Mouse (Mus musculus): ENCODE measurements around the gene Atg13. TPM values are rescaled to one million over a fixed set of nuclear protein-coding genes. Genes with fewer than 3 reads are reported as not detected.
A peak's percentile ranks its signal among the peaks of the same experiment; 100 is the strongest.

Gene Atg13
- total RNA-seq, 1 experiment, result 18.7 TPM

DNA sequence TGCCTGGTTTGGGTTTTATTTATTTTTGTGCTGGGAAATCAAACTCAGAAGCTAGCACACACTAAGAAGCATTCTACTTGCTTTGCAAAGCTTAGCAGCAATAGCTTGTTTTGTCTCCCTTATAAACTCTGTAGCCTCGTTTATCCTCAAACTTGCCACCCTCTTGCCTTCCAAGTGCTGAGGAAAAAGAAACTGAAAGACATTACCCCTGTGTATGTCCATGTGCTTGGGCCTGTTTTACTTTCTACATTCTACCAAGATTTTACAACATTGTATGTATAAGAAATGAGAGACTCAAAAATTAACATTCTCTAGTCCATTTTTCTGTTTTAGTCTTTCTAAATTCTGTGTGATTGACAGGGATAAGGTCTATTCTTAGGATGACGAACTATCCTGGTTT lies 14.3 kb upstream of the Atg13 start:
- no peak overlapping the region for H3K27ac ChIP-seq (ENCODE audit: insufficient read depth, low read depth, low read length, poor library complexity, severe bottlenecking)
- no peak for DNase-seq (ENCODE audit: low read depth, low spot score)
- no peaks in the 10 kb centered on the region for H3K9me3 ChIP-seq (ENCODE audit: control insufficient read depth, insufficient read depth, low read depth, low read length)
- H3K9ac ChIP-seq (ENCODE audit: insufficient read depth, low read depth, low read length, poor library complexity, severe bottlenecking), result no peak overlapping the region
- no peaks in the 10 kb centered on the region for H3K4me1 ChIP-seq (ENCODE audit: control insufficient read depth in 2 of 2, insufficient read depth in 2 of 2, low read length in 2 of 2, poor library complexity in 1 of 2)
- no peak overlapping the region for H3K4me3 ChIP-seq (ENCODE audit: insufficient read depth in 1 of 2, low read depth in 1 of 2, low read length in 2 of 2, poor library complexity in 1 of 2, severe bottlenecking in 1 of 2)
- H3K36me3 ChIP-seq (ENCODE audit: control insufficient read depth, insufficient read depth, low read length, poor library complexity, severe bottlenecking), result peaks cover 5% of the 10 kb centered on the region
- no peak for TF ChIP-seq CHD2 (IDR thresholded peaks at IDR 0.05; ENCODE audit: low read depth, low read length)
- no peak for TF ChIP-seq ZNF384 (IDR thresholded peaks at IDR 0.05; ENCODE audit: low read depth, low read length)
- no peak for TF ChIP-seq ZC3H11A (IDR thresholded peaks at IDR 0.05; ENCODE audit: borderline replicate concordance, low read depth, low read length)
- TF ChIP-seq HCFC1 (IDR thresholded peaks at IDR 0.05; ENCODE audit: borderline replicate concordance, insufficient read depth, low read length), result no peak
- TF ChIP-seq MAFK (IDR thresholded peaks at IDR 0.05; ENCODE audit: insufficient read depth, low read depth, low read length), result no peak
- in situ Hi-C loops (cut with MboI; ENCODE audit: low sequenced_read_pairs in 2 of 2, unreplicated experiment in 2 of 2), result no loop called here

DNA sequence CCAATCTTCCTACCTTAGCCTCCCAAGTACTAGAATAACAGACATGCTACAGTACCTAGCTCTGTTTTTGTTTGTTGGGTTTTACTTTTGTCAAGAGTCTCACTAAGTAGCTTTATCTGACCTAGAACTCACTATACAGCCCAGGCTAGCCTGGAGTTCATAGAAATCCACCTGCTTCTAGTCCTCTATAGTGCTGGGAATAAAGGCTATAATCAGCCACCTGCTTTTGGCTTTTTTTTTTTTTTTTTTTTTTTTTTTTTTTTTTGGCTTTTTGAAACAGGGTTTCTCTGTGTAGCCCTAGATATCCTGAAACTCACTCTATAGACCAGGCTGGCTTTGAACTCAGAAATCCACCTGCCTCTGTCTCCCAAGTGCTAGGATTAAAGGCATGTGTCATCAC lies 13.6 kb upstream of the Atg13 start:
- no peak for DNase-seq (ENCODE audit: low read depth, low spot score)
- in situ Hi-C loops (cut with MboI; ENCODE audit: low sequenced_read_pairs in 2 of 2, unreplicated experiment in 2 of 2), result no loop called here
- H3K4me3 ChIP-seq (ENCODE audit: insufficient read depth in 1 of 2, low read depth in 1 of 2, low read length in 2 of 2, poor library complexity in 1 of 2, severe bottlenecking in 1 of 2), result no peak overlapping the region
- TF ChIP-seq ZNF384 (IDR thresholded peaks at IDR 0.05; ENCODE audit: low read depth, low read length), result peak; percentile 47; the same call in 1 of the 2 replicates
- TF ChIP-seq ZC3H11A (IDR thresholded peaks at IDR 0.05; ENCODE audit: borderline replicate concordance, low read depth, low read length), result no peak
- no peaks in the 10 kb centered on the region for H3K4me1 ChIP-seq (ENCODE audit: control insufficient read depth in 2 of 2, insufficient read depth in 2 of 2, low read length in 2 of 2, poor library complexity in 1 of 2)
- H3K27ac ChIP-seq (ENCODE audit: insufficient read depth, low read depth, low read length, poor library complexity, severe bottlenecking), result no peak overlapping the region
- H3K9ac ChIP-seq (ENCODE audit: insufficient read depth, low read depth, low read length, poor library complexity, severe bottlenecking), result no peak overlapping the region
- peaks cover 5% of the 10 kb centered on the region for H3K36me3 ChIP-seq (ENCODE audit: control insufficient read depth, insufficient read depth, low read length, poor library complexity, severe bottlenecking)
- H3K9me3 ChIP-seq (ENCODE audit: control insufficient read depth, insufficient read depth, low read depth, low read length), result no peaks in the 10 kb centered on the region

- in situ Hi-C loops (cut with MboI; ENCODE audit: low sequenced_read_pairs in 2 of 2, unreplicated experiment in 2 of 2), result no loop called here
- TF ChIP-seq CHD2 (IDR thresholded peaks at IDR 0.05; ENCODE audit: low read depth, low read length), result no peak
- TF ChIP-seq ZNF384 (IDR thresholded peaks at IDR 0.05; ENCODE audit: low read depth, low read length), result no peak
- TF ChIP-seq HCFC1 (IDR thresholded peaks at IDR 0.05; ENCODE audit: borderline replicate concordance, insufficient read depth, low read length), result no peak
- no peak for TF ChIP-seq MAFK (IDR thresholded peaks at IDR 0.05; ENCODE audit: insufficient read depth, low read depth, low read length)
- TF ChIP-seq ZC3H11A (IDR thresholded peaks at IDR 0.05; ENCODE audit: borderline replicate concordance, low read depth, low read length), result no peak
- Histone ChIP-seq H3K36me3 (ENCODE audit: control insufficient read depth, insufficient read depth, low read length, poor library complexity, severe bottlenecking) (peaks cover 5% of the 10 kb centered on the region), H3K4me1 (ENCODE audit: control insufficient read depth in 2 of 2, insufficient read depth in 2 of 2, low read length in 2 of 2, poor library complexity in 1 of 2) (no peaks in the 10 kb centered on the region), H3K9me3 (ENCODE audit: control insufficient read depth, insufficient read depth, low read depth, low read length) (no peaks in the 10 kb centered on the region), H3K27ac (ENCODE audit: insufficient read depth, low read depth, low read length, poor library complexity, severe bottlenecking) (no peak overlapping the region), H3K4me3 (ENCODE audit: insufficient read depth in 1 of 2, low read depth in 1 of 2, low read length in 2 of 2, poor library complexity in 1 of 2, severe bottlenecking in 1 of 2) (no peak overlapping the region), H3K9ac (ENCODE audit: insufficient read depth, low read depth, low read length, poor library complexity, severe bottlenecking) (no peak overlapping the region)
- no peak for DNase-seq (ENCODE audit: low read depth, low spot score)
Observed at GRCm38 (mm10) chr2:91723382-91723781, 13.0 kb upstream of the Atg13 start.

GRCm38 (mm10) chr2:91718276-91718675 lies 7.9 kb upstream of the Atg13 start:
- H3K36me3 ChIP-seq (ENCODE audit: control insufficient read depth, insufficient read depth, low read length, poor library complexity, severe bottlenecking), result peaks cover 7% of the 10 kb centered on the region
- no peak for DNase-seq (ENCODE audit: low read depth, low spot score)
- H3K27ac ChIP-seq (ENCODE audit: insufficient read depth, low read depth, low read length, poor library complexity, severe bottlenecking), result no peak overlapping the region
- H3K9ac ChIP-seq (ENCODE audit: insufficient read depth, low read depth, low read length, poor library complexity, severe bottlenecking), result no peak overlapping the region
- no peak overlapping the region for H3K4me3 ChIP-seq (ENCODE audit: insufficient read depth in 1 of 2, low read depth in 1 of 2, low read length in 2 of 2, poor library complexity in 1 of 2, severe bottlenecking in 1 of 2)
- H3K4me1 ChIP-seq (ENCODE audit: control insufficient read depth in 2 of 2, insufficient read depth in 2 of 2, low read length in 2 of 2, poor library complexity in 1 of 2), result no peaks in the 10 kb centered on the region
- TF ChIP-seq ZNF384 (IDR thresholded peaks at IDR 0.05; ENCODE audit: low read depth, low read length), result no peak
- TF ChIP-seq ZC3H11A (IDR thresholded peaks at IDR 0.05; ENCODE audit: borderline replicate concordance, low read depth, low read length), result no peak
- TF ChIP-seq MAFK (IDR thresholded peaks at IDR 0.05; ENCODE audit: insufficient read depth, low read depth, low read length), result no peak
- in situ Hi-C loops (cut with MboI; ENCODE audit: low sequenced_read_pairs in 2 of 2, unreplicated experiment in 2 of 2), result no loop called here
- H3K9me3 ChIP-seq (ENCODE audit: control insufficient read depth, insufficient read depth, low read depth, low read length), result no peaks in the 10 kb centered on the region

GRCm38 (mm10) chr2:91714921-91715320 lies 4.5 kb upstream of the Atg13 start:
- no peak for DNase-seq (ENCODE audit: low read depth, low spot score)
- Histone ChIP-seq H3K27ac (ENCODE audit: insufficient read depth, low read depth, low read length, poor library complexity, severe bottlenecking) (no peak overlapping the region), H3K9me3 (ENCODE audit: control insufficient read depth, insufficient read depth, low read depth, low read length) (no peaks in the 10 kb centered on the region), H3K4me1 (ENCODE audit: control insufficient read depth in 2 of 2, insufficient read depth in 2 of 2, low read length in 2 of 2, poor library complexity in 1 of 2) (peaks cover 0 to 3% of the 10 kb centered on the region in 2 experiments; a peak in 1 of 4 replicates), H3K4me3 (ENCODE audit: insufficient read depth in 1 of 2, low read depth in 1 of 2, low read length in 2 of 2, poor library complexity in 1 of 2, severe bottlenecking in 1 of 2) (no peak overlapping the region), H3K9ac (ENCODE audit: insufficient read depth, low read depth, low read length, poor library complexity, severe bottlenecking) (no peak overlapping the region), H3K36me3 (ENCODE audit: control insufficient read depth, insufficient read depth, low read length, poor library complexity, severe bottlenecking) (peaks cover 8% of the 10 kb centered on the region; the same call in 1 of the 2 replicates)
- no peak for TF ChIP-seq ZC3H11A (IDR thresholded peaks at IDR 0.05; ENCODE audit: borderline replicate concordance, low read depth, low read length)
- TF ChIP-seq MAFK (IDR thresholded peaks at IDR 0.05; ENCODE audit: insufficient read depth, low read depth, low read length), result no peak
- TF ChIP-seq CHD2 (IDR thresholded peaks at IDR 0.05; ENCODE audit: low read depth, low read length), result no peak
- TF ChIP-seq ZNF384 (IDR thresholded peaks at IDR 0.05; ENCODE audit: low read depth, low read length), result no peak
- TF ChIP-seq HCFC1 (IDR thresholded peaks at IDR 0.05; ENCODE audit: borderline replicate concordance, insufficient read depth, low read length), result no peak
- in situ Hi-C loops (cut with MboI; ENCODE audit: low sequenced_read_pairs in 2 of 2, unreplicated experiment in 2 of 2), result no loop called here
